Mouse (Mus musculus) spleen, adult 2 months (tissue): ENCODE measurements around the gene Gm17490. TPM values are rescaled to one million over a fixed set of nuclear protein-coding genes. Genes with fewer than 3 reads are reported as not detected.

Source experiments
- DNase-seq, 2 experiments: peaks; one replicate each; pipeline versions ENCODE4 v3.0.0 to v3.0.0-alpha.2; 2012 to 2021; ENCODE audit warnings: low spot score in 2 of 2, low read depth in 1 of 2
- H3K27ac ChIP-seq: fragments of 200-500 bp; 2 replicates; pipeline ENCODE4 v1.5.1; 2012; ENCODE audit warnings: low read length, inconsistent platforms; ENCODE audit not compliant: insufficient read depth
- H3K27me3 ChIP-seq: fragments of 200-500 bp; 2 replicates; pipeline ENCODE4 v1.6.1; 2012; ENCODE audit warnings: mild to moderate bottlenecking, moderate library complexity, low read length, inconsistent platforms; ENCODE audit not compliant: control insufficient read depth, insufficient read depth
- H3K36me3 ChIP-seq: fragments of 200-500 bp; 2 replicates; pipeline ENCODE4 v1.6.1; 2012; ENCODE audit warnings: mild to moderate bottlenecking, low read length, inconsistent platforms; ENCODE audit not compliant: control insufficient read depth, insufficient read depth
- H3K4me1 ChIP-seq: fragments of 200-500 bp; 2 replicates; pipeline ENCODE4 v1.6.1; 2011; ENCODE audit warnings: inconsistent platforms; ENCODE audit not compliant: control insufficient read depth, insufficient read depth, insufficient read length
- H3K4me3 ChIP-seq: fragments of 200-500 bp; 2 replicates; pipeline ENCODE4 v1.5.1; 2011; ENCODE audit warnings: mild to moderate bottlenecking, inconsistent platforms; ENCODE audit not compliant: insufficient read depth, insufficient read length; ENCODE audit errors: extremely low read depth
- CTCF ChIP-seq: fragments of 200-500 bp; IDR thresholded peaks from 2 replicates; pipeline ENCODE4 v1.5.1; 2011; ENCODE audit warnings: mild to moderate bottlenecking, inconsistent platforms; ENCODE audit not compliant: insufficient read depth, insufficient read length, insufficient replicate concordance; ENCODE audit errors: extremely low read depth
- POLR2A ChIP-seq: fragments of 200-500 bp; IDR thresholded peaks from 2 replicates; pipeline ENCODE4 v1.6.1; 2011; ENCODE audit warnings: low read depth, low read length, inconsistent platforms
- WGBS: fragments of 180-500 bp; shearing (Covaris S2); methylation state at CpG from one replicate; pipeline ENCODE4 v1.1.7; 2018; 5-methylcytosine and 5-hydroxymethylcytosine counted together
- polyA plus RNA-seq: library from polyadenylated mRNA; depleted of rRNA; stranded (reverse); fragments of >200 nt; gene quantifications from 2 replicates; pipeline ENCODE4 v1.2.3, GENCODE M21; 2012

Gm17490 gene
- polyA plus RNA-seq, 1 experiment: not detected

- H3K36me3 ChIP-seq: peaks cover 6% of the 10 kb centered on the region
- TF ChIP-seq POLR2A: no peak
- no peak for TF ChIP-seq CTCF
- H3K27ac ChIP-seq: no peak overlapping the region
- H3K4me3 ChIP-seq: no peak overlapping the region
- no peaks in the 10 kb centered on the region for H3K27me3 ChIP-seq
- no peak for DNase-seq
- H3K4me1 ChIP-seq: no peaks in the 10 kb centered on the region
Measured at GRCm38 (mm10) chr2:11604911-11605310, 21.2 kb downstream of the Gm17490 start.

- Histone ChIP-seq H3K36me3 (peaks cover 6% of the 10 kb centered on the region), H3K4me1 (no peaks in the 10 kb centered on the region), H3K4me3 (peak within 1 kb of the TSS; percentile 84), H3K27me3 (no peaks in the 10 kb centered on the region), H3K27ac (peak within 1 kb of the TSS; percentile 62)
- 88% methylated on average over 5 of the region's 5 CpGs for WGBS
- no peak for TF ChIP-seq POLR2A
- TF ChIP-seq CTCF: no peak
- no peak for DNase-seq
Measured at GRCm38 (mm10) chr2:11604053-11604452, 22.0 kb downstream of the Gm17490 start, which contains the start of gene Rbm17. Gene Rbm17, minus strand, starts transcription at chr2:11604153.

DNA sequence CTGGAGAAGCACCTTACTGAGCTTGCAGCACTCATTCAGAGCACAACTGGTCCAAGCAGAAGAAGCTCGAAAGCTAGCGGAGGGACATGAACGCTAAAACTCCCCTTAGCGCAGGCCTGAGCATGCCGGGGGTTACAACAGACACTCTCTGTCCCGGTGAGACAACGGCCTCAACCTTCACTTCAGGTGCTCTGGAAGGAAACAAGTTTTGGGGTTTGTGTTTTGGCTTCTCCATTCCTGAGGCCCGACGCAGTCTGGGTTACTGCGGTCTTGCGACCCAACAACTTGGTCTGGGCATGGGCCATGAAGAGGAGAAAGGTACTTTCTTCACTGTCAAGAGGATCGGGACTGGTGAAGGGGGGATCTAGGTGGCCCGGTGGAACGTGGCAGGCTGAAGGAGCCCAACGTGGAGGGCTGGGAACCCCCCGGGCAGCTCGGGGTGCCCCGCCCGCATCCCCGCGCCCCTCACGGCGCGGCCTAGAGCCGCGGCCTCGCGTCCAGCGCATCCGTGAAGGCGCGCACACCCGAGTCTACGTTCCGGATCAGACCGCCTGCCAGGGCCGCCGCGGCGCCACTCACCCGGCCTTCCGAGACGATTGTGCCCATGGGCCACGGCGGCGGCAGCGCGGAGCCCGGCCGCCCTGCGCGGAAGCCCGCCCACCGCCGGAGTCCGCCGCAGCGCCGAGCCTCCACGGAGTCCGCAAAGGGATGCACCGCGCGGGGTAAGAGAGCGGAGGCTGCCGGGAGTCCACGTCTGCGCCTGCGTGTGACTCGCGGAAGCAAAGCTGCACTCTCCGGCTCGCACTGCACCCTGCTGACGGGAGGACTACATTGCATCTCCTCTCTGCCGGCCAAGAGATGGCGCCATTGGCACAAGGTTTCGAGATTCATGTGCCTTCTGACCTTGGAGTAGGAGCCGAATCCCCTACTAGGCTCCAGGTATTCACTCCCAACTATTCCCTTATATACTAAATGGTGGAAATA, 23.3 kb downstream of the Gm17490 start:
- Histone ChIP-seq H3K4me1 (no peaks in the 10 kb centered on the region), H3K27ac (peak overlapping the region; percentile 62), H3K4me3 (peak overlapping the region; percentile 84), H3K27me3 (no peaks in the 10 kb centered on the region), H3K36me3 (peaks cover 14% of the 10 kb centered on the region)
- TF ChIP-seq POLR2A (0 out of 2 replicates have a peak, but pooled peaks have one; percentile 61), CTCF (peak; percentile 100)
- WGBS: under 1% methylated on average over 78 of the region's 78 CpGs
- peak; percentile 87 to 93 for DNase-seq

- no peak overlapping the region for H3K4me3 ChIP-seq
- 80% methylated on average over 6 of the region's 6 CpGs for WGBS
- TF ChIP-seq POLR2A: no peak
- no peak for TF ChIP-seq CTCF
- H3K36me3 ChIP-seq: peaks cover 19% of the 10 kb centered on the region
- H3K4me1 ChIP-seq: no peaks in the 10 kb centered on the region
- H3K27ac ChIP-seq: no peak overlapping the region
- H3K27me3 ChIP-seq: no peaks in the 10 kb centered on the region
- no peak for DNase-seq
Measured at GRCm38 (mm10) chr2:11601795-11602194, 24.3 kb downstream of the Gm17490 start.

GRCm38 (mm10) chr2:11597906-11598305, 28.2 kb downstream of the Gm17490 start:
- no peak for DNase-seq
- H3K27me3 ChIP-seq: no peaks in the 10 kb centered on the region
- WGBS: 96% methylated on average over 7 of the region's 7 CpGs
- peaks cover 40% of the 10 kb centered on the region for H3K36me3 ChIP-seq
- H3K27ac ChIP-seq: no peak overlapping the region
- no peak overlapping the region for H3K4me3 ChIP-seq
- TF ChIP-seq POLR2A (no peak), CTCF (no peak)
- H3K4me1 ChIP-seq: no peaks in the 10 kb centered on the region

DNA sequence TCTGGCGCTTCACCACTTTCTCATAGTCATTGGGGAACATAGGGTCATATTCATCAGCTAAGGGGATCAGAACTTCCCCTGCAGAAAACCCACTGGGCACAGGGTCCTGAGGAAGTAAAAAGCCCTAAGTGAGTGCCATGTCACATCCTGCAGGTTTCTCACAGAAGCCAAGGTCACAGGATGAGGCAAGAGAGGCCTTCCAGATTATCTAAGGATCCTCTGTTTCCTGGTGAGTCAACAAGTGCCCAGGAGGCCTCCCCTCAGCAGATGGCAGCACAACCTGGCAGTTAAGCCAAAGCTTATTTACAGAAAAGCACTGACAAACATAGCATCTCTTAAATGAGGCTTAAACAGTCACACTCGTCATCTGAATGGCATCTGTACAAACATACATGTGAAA, 29.4 kb downstream of the Gm17490 start:
- Histone ChIP-seq H3K27ac (no peak overlapping the region), H3K4me3 (no peak overlapping the region), H3K4me1 (no peaks in the 10 kb centered on the region), H3K36me3 (peaks cover 40% of the 10 kb centered on the region), H3K27me3 (no peaks in the 10 kb centered on the region)
- 86% methylated on average over 2 of the region's 2 CpGs for WGBS
- TF ChIP-seq CTCF (no peak), POLR2A (no peak)
- DNase-seq: no peak

DNA sequence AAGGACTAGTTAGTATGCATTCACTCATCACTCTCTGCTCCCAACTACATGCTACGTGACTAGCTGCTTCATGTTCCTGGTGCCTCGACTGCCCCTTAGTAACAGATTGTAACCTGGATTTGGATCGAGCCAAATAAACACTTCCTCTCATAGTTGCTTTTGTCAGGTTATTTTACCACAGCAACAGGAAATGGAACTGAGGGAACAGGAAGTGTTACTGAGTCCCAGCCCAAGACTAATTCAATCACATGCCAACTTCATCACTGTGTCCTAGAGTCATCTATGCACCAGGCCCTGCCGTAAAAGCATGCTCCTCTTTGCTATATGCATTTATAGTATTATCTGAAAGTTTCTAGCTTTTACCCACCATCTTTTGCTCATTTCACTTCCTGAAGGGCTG, 38.1 kb downstream of the Gm17490 start:
- Histone ChIP-seq H3K36me3 (peaks cover 47% of the 10 kb centered on the region), H3K27me3 (no peaks in the 10 kb centered on the region), H3K4me3 (no peak overlapping the region), H3K27ac (no peak overlapping the region), H3K4me1 (peaks cover 2% of the 10 kb centered on the region; the same call in 1 of the 2 replicates)
- WGBS: 64% methylated on average over 4 of the region's 4 CpGs
- TF ChIP-seq CTCF: no peak
- no peak for TF ChIP-seq POLR2A
- no peak for DNase-seq
